Mouse (Mus musculus) midbrain, postnatal 0 days (tissue): ENCODE data around the gene Zdhhc19. TPM values are rescaled to one million over a fixed set of nuclear protein-coding genes. Genes with fewer than 3 reads are reported as not detected.
"Not testable (repeated sequence)": the region's sequence is repeated elsewhere in the genome, so short reads cannot be mapped to it uniquely, and the experiment has no call there.

Source experiments
- ATAC-seq: fragments of 200-750 bp; cut with Nextera tagmentation; 2 replicates; pipeline ENCODE4 v1.8.0; 2017; ENCODE audit warnings: moderate number of reproducible peaks, mild to moderate bottlenecking, moderate TSS enrichment, moderate library complexity; ENCODE audit not compliant: low FRiP score
- DNase-seq: peaks from one replicate; pipeline ENCODE4 v3.0.0-alpha.2; 2015; ENCODE audit warnings: low spot score
- H3K27ac ChIP-seq: fragments of 300-500 bp; sonication (generic); 2 replicates; pipeline ENCODE4 v1.5.1; 2014; ENCODE audit warnings: low read depth, mild to moderate bottlenecking, low read length, mixed read lengths
- H3K27me3 ChIP-seq: fragments of 300-500 bp; sonication (generic); 2 replicates; pipeline ENCODE4 v1.6.1; 2014; ENCODE audit warnings: low read length, control low read depth, mixed read lengths; ENCODE audit not compliant: insufficient read depth
- H3K36me3 ChIP-seq: fragments of 300-500 bp; sonication (generic); 2 replicates; pipeline ENCODE4 v1.6.1; 2014; ENCODE audit warnings: low read length, control low read depth, mixed read lengths; ENCODE audit not compliant: insufficient read depth
- H3K4me1 ChIP-seq: fragments of 300-500 bp; sonication (generic); 2 replicates; pipeline ENCODE4 v1.6.1; 2014; ENCODE audit warnings: mild to moderate bottlenecking, control low read depth, antibody characterized with exemption, low read length, mixed read lengths; ENCODE audit not compliant: insufficient read depth
- H3K4me2 ChIP-seq: fragments of 300-500 bp; sonication (generic); 2 replicates; pipeline ENCODE4 v1.6.1; 2014; ENCODE audit warnings: low read depth, mild to moderate bottlenecking, low read length, mixed read lengths; ENCODE audit not compliant: poor library complexity, severe bottlenecking
- H3K4me3 ChIP-seq: fragments of 300-500 bp; sonication (generic); 2 replicates; pipeline ENCODE4 v1.5.1; 2014; ENCODE audit warnings: low read depth, mild to moderate bottlenecking, low read length, moderate library complexity
- H3K9ac ChIP-seq: fragments of 300-500 bp; sonication (generic); replicated peaks from 2 replicates; pipeline ENCODE4 v1.6.1; 2014; ENCODE audit warnings: mild to moderate bottlenecking, low read length, moderate library complexity, mixed read lengths; ENCODE audit not compliant: poor library complexity, severe bottlenecking
- H3K9me3 ChIP-seq: fragments of 300-500 bp; sonication (generic); 2 replicates; pipeline ENCODE4 v1.6.1; 2016; ENCODE audit warnings: low read length, control low read depth
- CTCF ChIP-seq: IDR thresholded peaks from 2 replicates; pipeline ENCODE4 v1.5.1; 2016; ENCODE audit warnings: antibody characterized with exemption, mild to moderate bottlenecking
- WGBS: fragments of 180-500 bp; shearing (Covaris S2); extraction: QIAGEN DNeasy Blood & Tissue Kit; methylation state at CpG from one replicate; pipeline ENCODE4 v1.1.7; 2014; 5-methylcytosine and 5-hydroxymethylcytosine counted together
- polyA plus RNA-seq: library from polyadenylated mRNA; unstranded; fragments of >200 nt; fragmentation: Nextera tagmentation; extraction: Ambion mirVana; gene quantifications from 2 replicates; pipeline ENCODE4 v1.2.1, GENCODE M21; 2015
- total RNA-seq: library from RNA; depleted of rRNA; stranded (reverse); fragments of >200 nt; gene quantifications from 2 replicates; pipeline ENCODE4 v1.2.3, GENCODE M21; 2014

Zdhhc19 gene
- total and polyA plus RNA-seq, 2 experiments from 2014 or later: 0.19 TPM; not detected in 1

DNA sequence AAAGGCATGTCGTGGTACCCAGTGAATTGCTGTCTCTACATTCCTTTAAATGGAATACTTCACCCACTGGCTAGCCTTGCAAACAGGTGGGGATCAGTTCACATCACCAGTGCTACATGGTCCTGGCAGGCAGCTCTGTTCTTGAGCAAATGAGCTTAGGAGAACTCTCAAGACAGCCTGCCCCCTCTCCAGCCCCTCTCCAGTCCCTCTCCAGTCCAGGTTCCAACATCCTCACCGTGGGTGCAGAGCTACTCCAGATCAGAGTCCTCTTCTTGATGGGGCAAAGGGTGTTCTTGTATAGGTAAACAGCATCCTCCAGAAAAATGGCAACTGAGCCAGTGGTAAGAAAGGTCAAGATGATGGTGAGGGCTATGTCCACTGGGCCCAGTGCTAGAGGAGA is 16.6 kb upstream of the Zdhhc19 start:
- no peak for ATAC-seq
- TF ChIP-seq CTCF: no peak

DNA sequence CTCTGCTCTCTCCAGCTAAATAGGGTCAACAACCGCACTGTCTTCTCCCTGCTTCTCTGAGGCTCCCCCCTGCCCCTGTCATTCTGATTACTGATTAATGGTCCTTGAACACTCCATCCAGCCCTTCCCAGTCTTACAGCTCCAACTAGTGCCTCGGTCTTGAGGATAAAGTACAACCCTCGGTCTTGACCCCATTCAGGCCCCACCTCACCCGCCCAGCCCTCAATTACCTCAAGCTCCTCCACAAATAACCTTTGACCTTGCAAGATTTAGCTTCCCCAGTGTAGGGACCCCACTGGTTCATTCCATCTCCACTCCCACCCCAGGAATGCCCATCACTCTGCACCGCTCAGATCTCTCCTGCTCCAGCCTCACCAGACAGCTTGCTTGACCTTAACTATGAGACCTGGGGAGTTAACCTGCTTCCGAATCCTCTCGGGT is 11.6 kb upstream of the Zdhhc19 start:
- no peak overlapping the region for H3K9ac ChIP-seq
- H3K36me3 ChIP-seq: no peaks in the 10 kb centered on the region
- 50% methylated on average over 7 of the region's 7 CpGs for WGBS

More for the DNA sequence above, 16.6 kb upstream of the Zdhhc19 start:
- no peaks in the 10 kb centered on the region for H3K4me1 ChIP-seq
- no peak overlapping the region for H3K9ac ChIP-seq
- H3K27me3 ChIP-seq: no peaks in the 10 kb centered on the region
- H3K27ac ChIP-seq: no peak overlapping the region
- H3K4me3 ChIP-seq: no peak overlapping the region
- 0 out of 2 replicates have a peak, but pooled peaks cover 3% of the 10 kb centered on the region for H3K36me3 ChIP-seq
- no peaks in the 10 kb centered on the region for H3K9me3 ChIP-seq
- H3K4me2 ChIP-seq: no peak overlapping the region
- DNase-seq: no peak
- WGBS: 73% methylated on average over 2 of the region's 2 CpGs

DNA sequence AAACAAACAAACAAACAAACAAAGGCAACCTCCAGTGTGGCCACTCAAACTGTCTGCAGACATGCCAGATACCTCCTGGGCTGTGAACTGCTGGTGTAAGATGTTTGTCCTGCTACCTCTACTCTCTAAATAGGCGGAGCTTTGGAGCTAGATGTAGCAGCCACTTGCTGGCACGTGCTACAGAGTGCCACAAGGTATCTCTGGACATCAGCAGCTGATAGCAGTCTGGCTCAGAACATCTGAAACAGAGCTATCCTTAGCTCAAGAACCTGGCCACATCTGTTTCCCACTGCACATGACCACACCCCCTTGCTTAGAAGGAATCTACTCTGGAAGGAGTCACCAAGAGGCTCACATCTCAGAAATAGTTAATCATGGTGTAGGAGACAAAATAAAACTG is 10.9 kb upstream of the Zdhhc19 start:
- Histone ChIP-seq H3K4me2 (no peak overlapping the region), H3K27ac (no peak overlapping the region), H3K27me3 (no peaks in the 10 kb centered on the region), H3K36me3 (no peaks in the 10 kb centered on the region), H3K9ac (no peak overlapping the region), H3K4me1 (no peaks in the 10 kb centered on the region), H3K9me3 (no peaks in the 10 kb centered on the region), H3K4me3 (no peak overlapping the region)
- no peak for TF ChIP-seq CTCF
- 89% methylated on average over 2 of the region's 2 CpGs for WGBS
- DNase-seq (no peak), ATAC-seq (no peak)

More for the DNA sequence above, 11.6 kb upstream of the Zdhhc19 start:
- H3K9me3 ChIP-seq: no peaks in the 10 kb centered on the region
- no peak overlapping the region for H3K4me3 ChIP-seq
- H3K4me2 ChIP-seq: no peak overlapping the region
- no peak overlapping the region for H3K27ac ChIP-seq
- H3K27me3 ChIP-seq: no peaks in the 10 kb centered on the region
- ATAC-seq (no peak), DNase-seq (no peak)
- no peaks in the 10 kb centered on the region for H3K4me1 ChIP-seq
- TF ChIP-seq CTCF: no peak

DNA sequence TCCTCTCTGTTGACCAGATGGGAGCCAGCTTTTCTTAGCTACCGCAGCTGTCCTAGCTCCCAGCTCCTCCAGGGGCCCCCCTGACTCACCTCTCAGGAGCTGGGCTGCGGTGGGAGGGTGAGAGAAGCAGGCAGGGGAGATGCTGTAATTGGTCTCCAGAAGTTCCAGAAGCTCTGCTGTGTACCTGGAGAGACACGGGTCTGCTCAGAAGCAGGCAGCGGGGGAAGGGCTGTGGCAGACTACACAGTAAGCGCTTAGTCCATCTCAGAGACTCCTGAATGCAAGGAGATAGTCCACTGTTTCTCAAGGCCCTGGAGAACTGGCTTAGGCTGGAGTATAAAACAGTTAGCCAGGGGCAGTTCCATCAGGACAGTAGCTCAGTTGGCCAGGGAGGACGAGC is 10.0 kb upstream of the Zdhhc19 start:
- H3K27ac ChIP-seq: no peak overlapping the region
- no peaks in the 10 kb centered on the region for H3K9me3 ChIP-seq
- no peaks in the 10 kb centered on the region for H3K36me3 ChIP-seq
- WGBS: 84% methylated on average over 6 of the region's 6 CpGs
- no peak for TF ChIP-seq CTCF
- no peak overlapping the region for H3K9ac ChIP-seq
- ATAC-seq: no peak
- H3K27me3 ChIP-seq: no peaks in the 10 kb centered on the region
- H3K4me2 ChIP-seq: no peak overlapping the region
- H3K4me3 ChIP-seq: no peak overlapping the region
- DNase-seq: no peak
- H3K4me1 ChIP-seq: no peaks in the 10 kb centered on the region

DNA sequence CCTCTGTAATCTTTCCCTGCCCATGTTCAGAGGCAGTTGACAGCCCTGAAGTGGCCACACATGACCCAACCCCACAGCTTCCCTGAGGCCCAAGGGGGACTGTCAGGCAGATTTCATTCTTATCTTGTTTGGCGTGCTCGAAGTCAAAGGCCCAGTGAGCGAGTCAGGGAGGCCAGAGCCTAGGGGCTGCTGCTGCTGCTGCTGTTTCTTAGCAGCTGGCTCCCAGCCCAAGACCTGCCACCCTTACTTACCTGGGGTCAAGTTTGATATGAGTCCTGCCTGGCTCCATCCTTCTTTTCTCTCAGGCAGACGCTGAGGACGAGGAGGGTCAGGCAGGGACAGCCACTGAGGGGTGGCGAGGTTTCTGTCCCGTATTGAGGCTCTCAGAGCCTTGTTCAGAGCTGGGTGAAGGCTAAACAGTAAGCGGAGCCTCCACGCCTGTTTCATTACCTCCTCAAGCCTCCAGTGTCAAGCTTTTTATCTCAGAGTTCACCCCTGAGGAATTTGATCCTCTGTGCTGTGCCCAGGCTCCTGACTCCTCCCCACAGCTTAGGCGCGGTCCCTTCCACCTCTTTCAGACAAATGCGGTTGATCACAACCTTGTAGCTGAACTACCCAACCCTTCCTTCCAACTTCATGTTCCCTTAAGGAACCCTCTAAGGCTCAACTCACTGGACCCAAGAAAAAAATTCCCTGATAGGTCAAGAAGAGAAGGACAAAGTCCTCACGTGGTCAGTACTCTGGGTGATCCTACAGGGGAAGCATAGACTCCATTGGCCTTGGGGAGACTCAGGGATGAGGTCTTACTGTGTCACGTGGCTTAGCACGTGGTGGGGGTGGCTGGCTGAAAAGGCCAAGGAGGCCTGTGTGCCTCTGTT is 8.6 kb upstream of the Zdhhc19 start, which contains the start of gene Slc51a:
Slc51a (minus strand) TSS at position 646 of the 878 bp plus-strand sequence.
- no peaks in the 10 kb centered on the region for H3K9me3 ChIP-seq
- H3K4me2 ChIP-seq: no peak within 1 kb of the TSS
- no peak within 1 kb of the TSS for H3K4me3 ChIP-seq
- H3K36me3 ChIP-seq: no peaks in the 10 kb centered on the region
- TF ChIP-seq CTCF: no peak
- no peaks in the 10 kb centered on the region for H3K4me1 ChIP-seq
- H3K9ac ChIP-seq: no peak within 1 kb of the TSS
- 63% methylated on average over 15 of the region's 15 CpGs for WGBS
- H3K27me3 ChIP-seq: no peaks in the 10 kb centered on the region
- H3K27ac ChIP-seq: no peak within 1 kb of the TSS
- DNase-seq: no peak
- ATAC-seq: no peak

DNA sequence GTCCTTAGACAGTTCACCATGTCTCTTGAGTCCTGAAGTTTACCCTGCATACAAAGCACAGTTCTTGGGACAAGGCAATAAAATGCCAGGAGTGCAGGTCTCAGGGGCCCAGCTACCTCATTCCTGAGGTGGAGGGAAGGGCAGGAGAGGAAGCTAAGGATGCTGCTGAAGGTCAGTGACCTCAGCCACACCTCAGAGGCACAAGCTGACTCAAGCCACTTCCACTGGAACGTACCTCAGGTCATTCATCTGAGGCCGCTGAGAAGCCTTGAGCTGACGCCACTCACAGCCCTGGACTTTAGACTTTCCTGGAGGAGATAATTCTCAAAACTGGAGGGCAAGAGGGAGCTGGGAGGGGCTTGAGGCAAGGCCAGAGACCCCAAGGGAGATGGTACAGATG is 7.1 kb upstream of the Zdhhc19 start:
- H3K4me2 ChIP-seq: no peak overlapping the region
- no peak for TF ChIP-seq CTCF
- no peak for DNase-seq
- no peaks in the 10 kb centered on the region for H3K36me3 ChIP-seq
- no peak overlapping the region for H3K9ac ChIP-seq
- no peaks in the 10 kb centered on the region for H3K4me1 ChIP-seq
- no peak overlapping the region for H3K4me3 ChIP-seq
- H3K9me3 ChIP-seq: no peaks in the 10 kb centered on the region
- WGBS: 89% methylated on average over 3 of the region's 3 CpGs
- ATAC-seq: no peak
- H3K27ac ChIP-seq: no peak overlapping the region
- no peaks in the 10 kb centered on the region for H3K27me3 ChIP-seq

DNA sequence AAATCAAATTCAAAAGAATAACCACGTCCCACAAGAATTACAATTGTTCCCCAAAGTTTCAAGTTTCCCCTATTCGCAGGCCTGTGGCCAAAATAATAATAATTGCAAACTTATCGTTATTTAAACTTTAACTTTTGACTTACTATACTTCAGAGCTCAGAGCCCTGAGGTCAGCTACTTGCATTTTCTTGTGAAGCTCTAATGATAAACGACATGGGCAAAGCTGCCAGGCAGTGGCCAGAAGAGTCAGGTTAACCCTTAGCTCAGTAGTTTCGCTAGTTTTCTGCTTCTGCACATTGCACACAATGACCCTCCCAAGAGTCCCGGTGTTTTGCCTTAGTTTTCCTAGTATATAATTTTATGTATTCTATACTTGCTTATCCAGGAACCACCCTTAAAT is 1.7 kb upstream of the Zdhhc19 start:
- H3K4me3 ChIP-seq, H3K4me1 ChIP-seq, DNase-seq, H3K9ac ChIP-seq, H3K9me3 ChIP-seq, H3K27me3 ChIP-seq, ATAC-seq, H3K27ac ChIP-seq, H3K36me3 ChIP-seq, H3K4me2 ChIP-seq: not testable (repeated sequence)
- WGBS: 76% methylated on average over 6 of the region's 6 CpGs
